Mouse (Mus musculus) frontal cortex, postnatal 10 days (tissue): Measurements from ENCODE around the gene Gm11992.

Experiments
- DNase-seq, 2 experiments: peaks; one replicate each; pipeline ENCODE4 v3.0.0; 2022; ENCODE audit warnings: low spot score in 2 of 2, mixed read lengths in 1 of 2

The Gm11992 gene

GRCm38 (mm10) chr11:9048011-9048702 lies at the start of gene Gm11992:
Gm11992 (plus strand) TSS chr11:9048594.
- peak; percentile 71 to 82 for DNase-seq

GRCm38 (mm10) chr11:9008761-9009160 lies 39.6 kb upstream of the Gm11992 start:
- no peak for DNase-seq

DNA sequence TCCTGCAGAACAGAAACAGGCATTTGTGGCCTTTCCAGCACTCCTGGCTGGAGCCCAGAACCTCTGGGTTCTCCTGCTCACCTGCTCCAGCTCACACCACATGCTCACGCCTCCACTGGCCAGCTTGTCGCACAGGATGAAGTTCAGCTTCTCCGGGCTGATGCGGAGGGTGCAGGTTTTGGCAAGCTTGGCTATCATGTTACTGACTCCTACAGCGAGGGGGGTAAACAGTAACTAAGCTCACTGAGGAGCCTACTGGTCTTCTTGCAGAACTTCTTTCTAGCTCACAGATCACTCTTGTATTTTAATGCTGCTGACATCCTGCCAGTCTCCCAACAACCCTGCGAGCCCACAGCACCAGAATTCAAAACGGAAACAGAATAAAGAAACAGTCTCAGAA lies 38.0 kb upstream of the Gm11992 start:
- DNase-seq, result peak in 1 of 2 experiments; percentile 7

DNA sequence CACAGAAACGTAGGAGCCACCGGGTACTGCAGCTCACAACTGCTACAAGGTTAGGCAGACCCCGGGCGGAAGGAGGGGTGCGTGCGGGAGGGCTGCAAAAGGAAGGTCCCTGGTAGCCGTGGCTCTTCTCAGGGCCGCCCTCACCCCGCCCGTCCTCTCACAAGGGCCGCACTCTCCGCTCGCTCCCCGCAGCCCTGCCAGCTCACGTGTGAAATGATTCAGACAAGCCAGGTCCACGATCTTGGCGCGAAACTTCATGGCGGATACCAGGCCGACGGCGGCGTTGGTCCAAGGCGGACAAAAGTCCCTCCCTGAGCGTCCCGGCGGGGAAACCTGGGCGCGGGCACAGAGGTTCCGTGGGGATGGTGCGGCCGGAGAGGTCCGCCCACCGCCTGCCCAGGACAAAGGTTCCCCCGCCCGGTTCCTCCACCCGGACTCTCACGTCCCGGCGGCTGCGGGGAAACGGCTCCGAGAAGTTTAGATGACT lies 37.5 kb upstream of the Gm11992 start, which contains the start of gene Hus1:
Hus1 (minus strand) TSS at position 339 of the 487 bp plus-strand sequence.
- peak; percentile 58 to 76 for DNase-seq

GRCm38 (mm10) chr11:9011348-9011747 lies 37.0 kb upstream of the Gm11992 start:
- no peak for DNase-seq

- no peak for DNase-seq
Measured at GRCm38 (mm10) chr11:9014740-9015139, 33.7 kb upstream of the Gm11992 start.

GRCm38 (mm10) chr11:9018491-9019267 lies 29.7 kb upstream of the Gm11992 start:
- DNase-seq, result no peak

DNA sequence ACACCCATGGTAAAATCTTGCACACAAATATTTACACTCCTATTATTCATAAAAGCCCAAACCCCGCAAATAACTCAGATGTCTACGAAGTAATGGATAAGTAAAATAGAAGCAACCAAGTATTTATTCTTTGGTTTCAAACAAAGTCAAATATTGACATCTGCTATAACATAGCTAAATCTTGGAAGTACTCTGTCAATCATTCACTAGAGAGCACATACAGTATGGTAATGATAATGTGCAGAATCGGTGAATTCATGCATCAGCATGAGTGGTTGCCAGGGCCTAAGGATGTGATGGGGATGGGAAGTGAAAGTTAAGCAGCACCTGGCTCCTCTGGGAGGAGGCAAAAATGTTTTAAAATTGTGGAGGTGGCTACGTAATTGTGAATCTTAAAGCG lies 28.2 kb upstream of the Gm11992 start:
- DNase-seq, result no peak

GRCm38 (mm10) chr11:9024782-9025181 lies 23.6 kb upstream of the Gm11992 start:
- no peak for DNase-seq

DNA sequence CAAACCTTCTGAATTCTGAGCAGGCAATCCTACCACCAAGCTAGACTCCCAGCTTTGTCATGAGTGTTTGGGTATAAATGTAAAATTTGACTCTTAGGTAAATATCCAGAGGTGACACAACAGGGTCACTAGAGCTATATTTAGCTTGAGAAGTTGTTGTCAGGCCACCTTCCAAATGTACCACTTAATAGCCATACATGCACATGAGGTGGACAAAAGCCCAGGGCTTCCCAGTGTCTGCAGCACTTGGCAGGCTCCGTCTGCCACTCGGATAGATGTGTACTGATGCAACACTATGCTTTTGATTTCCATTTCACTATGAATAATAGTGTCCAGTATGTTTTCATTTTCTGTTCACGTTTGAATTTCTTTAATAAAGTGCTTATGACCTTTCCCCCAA lies 23.2 kb upstream of the Gm11992 start:
- DNase-seq, result no peak

GRCm38 (mm10) chr11:9031530-9031929 lies 16.9 kb upstream of the Gm11992 start:
- DNase-seq, result no peak

DNA sequence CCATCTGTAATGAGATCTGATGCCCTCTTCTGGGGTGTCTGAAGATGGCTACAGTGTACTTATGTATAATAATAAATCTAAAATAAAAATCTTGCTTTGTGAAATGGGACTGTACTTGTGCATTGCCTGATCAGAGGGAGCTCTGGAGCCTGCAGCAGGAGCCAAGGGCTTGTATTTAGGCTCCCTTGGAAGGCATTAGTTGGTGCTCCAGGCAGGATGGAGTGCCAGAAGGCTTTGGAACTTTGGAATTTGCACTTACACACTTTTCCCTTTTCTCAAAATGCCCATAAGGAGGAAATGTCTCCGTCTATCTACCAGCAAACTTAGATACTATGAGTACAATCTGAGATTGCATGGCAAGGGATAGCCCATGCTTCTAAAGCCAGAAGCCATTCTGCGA lies 1.8 kb upstream of the Gm11992 start:
- no peak for DNase-seq

DNA sequence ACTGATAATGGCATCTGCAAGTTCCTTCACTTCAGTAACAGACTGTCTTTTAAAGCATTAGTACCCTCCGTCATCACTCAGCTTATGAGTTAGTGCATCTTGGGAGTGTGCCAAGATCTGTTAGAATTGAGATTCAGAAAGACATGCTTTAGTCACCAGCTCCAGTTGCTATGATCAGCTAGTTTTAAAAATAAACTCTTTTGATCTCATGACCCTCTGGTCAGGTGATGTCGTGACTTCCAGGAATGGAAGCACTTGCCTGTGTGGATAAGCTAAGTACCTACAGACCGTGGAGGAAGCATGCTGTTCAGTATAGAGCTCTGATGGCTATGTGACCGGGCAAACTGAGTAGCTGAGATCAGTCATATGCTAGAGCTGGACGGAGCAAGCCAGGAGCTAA lies 1.4 kb upstream of the Gm11992 start:
- DNase-seq, result no peak

GRCm38 (mm10) chr11:9048703-9049060 lies 288 bp downstream of the Gm11992 start, which contains the start of gene Sun3:
Sun3 (minus strand) TSS chr11:9048991.
- peak in 1 of 2 experiments; percentile 11 for DNase-seq

DNA sequence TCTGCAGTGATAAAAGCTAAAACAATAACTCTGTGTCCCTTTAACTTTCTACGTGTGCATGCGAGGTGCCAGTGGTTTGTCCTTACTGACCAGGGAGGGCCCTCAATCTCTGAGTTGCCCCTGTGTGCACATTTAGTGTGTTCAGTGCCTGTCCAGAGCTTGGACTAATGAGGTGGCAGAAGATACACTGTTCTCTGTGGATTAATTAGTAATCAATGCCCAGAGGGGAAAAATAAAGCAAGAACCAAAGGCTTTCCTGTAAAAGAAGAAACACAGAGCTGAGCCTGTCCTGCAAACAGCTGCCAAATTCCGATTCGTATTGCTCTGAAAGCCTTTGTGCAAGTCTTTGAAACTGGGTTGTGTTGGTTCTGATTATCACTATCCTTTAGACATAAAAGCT lies 1.8 kb downstream of the Gm11992 start:
- DNase-seq, result no peak

- DNase-seq, result no peak
Measured at GRCm38 (mm10) chr11:9051895-9052294, 3.5 kb downstream of the Gm11992 start.

- no peak for DNase-seq
Measured at GRCm38 (mm10) chr11:9056937-9057336, 8.5 kb downstream of the Gm11992 start.

- no peak for DNase-seq
Measured at GRCm38 (mm10) chr11:9057711-9058110, 9.3 kb downstream of the Gm11992 start.

- no peak for DNase-seq
Measured at GRCm38 (mm10) chr11:9060029-9060428, 11.6 kb downstream of the Gm11992 start.

DNA sequence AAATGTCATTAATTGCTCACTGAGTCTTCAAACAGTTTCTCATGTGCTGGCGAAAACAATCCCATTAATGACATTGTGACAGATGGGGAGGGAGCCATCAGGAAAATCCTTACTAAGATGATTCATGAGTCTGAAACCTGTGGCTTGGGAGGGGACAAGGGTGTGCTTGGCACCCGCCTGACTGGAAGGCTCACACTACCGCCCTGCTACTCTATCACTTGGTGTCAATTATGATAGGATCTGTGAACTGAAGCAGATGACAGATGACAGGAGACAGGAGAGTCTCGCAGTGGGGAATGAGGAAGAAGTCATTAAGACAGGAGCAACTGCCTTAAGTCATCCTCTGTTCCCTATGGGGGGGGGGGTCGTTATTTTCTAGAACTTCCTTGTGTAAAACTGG lies 12.1 kb downstream of the Gm11992 start:
- DNase-seq, result no peak

DNA sequence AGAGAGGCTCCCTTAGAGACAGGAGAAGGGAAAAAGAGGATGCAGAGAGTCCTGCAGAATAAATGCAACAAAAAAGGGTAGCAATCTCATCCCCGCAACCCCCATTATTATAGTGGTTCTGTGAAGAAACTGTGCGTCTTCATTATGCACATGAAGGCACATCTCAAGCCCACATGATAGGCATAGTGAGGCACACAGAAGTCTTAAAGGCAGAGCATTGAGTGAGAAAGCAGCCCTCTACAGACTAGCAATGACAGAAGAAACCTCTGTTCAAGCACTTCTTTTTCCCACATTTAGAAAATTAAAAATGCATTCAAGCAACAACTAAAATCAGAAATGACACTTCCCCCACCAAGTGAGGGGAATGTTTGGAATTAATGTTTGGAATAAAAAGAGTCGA lies 28.1 kb downstream of the Gm11992 start:
- DNase-seq, result no peak

DNA sequence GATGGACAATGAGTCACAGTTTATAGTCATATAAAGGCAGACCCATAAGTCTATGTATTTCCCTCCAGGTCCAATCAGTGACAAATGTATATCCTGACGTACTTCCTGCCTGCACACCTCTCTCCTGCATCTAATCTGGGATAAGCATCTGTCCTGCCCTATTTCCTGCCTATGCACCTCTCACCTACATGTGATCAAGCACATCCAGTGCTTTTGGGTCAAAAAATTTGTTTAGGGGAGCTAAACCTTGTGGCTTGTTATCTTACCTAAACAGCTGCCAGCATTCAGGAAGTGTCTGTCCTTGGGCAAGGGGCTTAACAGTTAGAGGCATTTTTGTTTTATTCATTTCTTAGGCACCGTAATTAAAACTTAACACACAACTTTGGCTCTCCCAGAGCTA lies 64.8 kb downstream of the Gm11992 start:
- DNase-seq, result no peak
